Mouse (Mus musculus): ENCODE measurements at regions not wholly inside any gene's neighbourhood (a gene's known extent, or its start where the extent isn't known, plus 50 kb on each side); places are given as distances from the start of the nearest gene placed in this dataset.
"Not testable (repeated sequence)": the region's sequence is repeated elsewhere in the genome, so short reads cannot be mapped to it uniquely, and the experiment has no call there.

GRCm38 (mm10) chr5:97330074-97330473 lies 62.1 kb downstream of the Naa11 start:
- 0 out of 2 replicates have a peak, but pooled peaks have one; percentile 44 for ATAC-seq (ENCODE audit: poor library complexity, severe bottlenecking)

- ATAC-seq (ENCODE audit: poor library complexity, severe bottlenecking) = no peak
These were observed 66.3 kb downstream of the Naa11 start for GRCm38 (mm10) chr5:97325831-97326230.

- no peak for ATAC-seq (ENCODE audit: poor library complexity, severe bottlenecking)
These were observed 68.3 kb downstream of the Naa11 start for GRCm38 (mm10) chr5:97323873-97324272.

GRCm38 (mm10) chr5:97319816-97320487 lies 72.2 kb downstream of the Naa11 start:
- peak; percentile 99 for ATAC-seq (ENCODE audit: poor library complexity, severe bottlenecking)

GRCm38 (mm10) chr5:97306902-97307301 lies 85.3 kb downstream of the Naa11 start:
- no peak for ATAC-seq (ENCODE audit: poor library complexity, severe bottlenecking)

- no peak for ATAC-seq (ENCODE audit: poor library complexity, severe bottlenecking)
These were observed 87.3 kb downstream of the Naa11 start for GRCm38 (mm10) chr5:97304921-97305320.

GRCm38 (mm10) chr5:97301621-97302020 lies 90.6 kb downstream of the Naa11 start:
- no peak for ATAC-seq (ENCODE audit: poor library complexity, severe bottlenecking)

- no peak for ATAC-seq (ENCODE audit: poor library complexity, severe bottlenecking)
These were observed 91.3 kb downstream of the Naa11 start for GRCm38 (mm10) chr5:97300861-97301260.

- ATAC-seq (ENCODE audit: poor library complexity, severe bottlenecking) = no peak
These were observed 91.9 kb downstream of the Naa11 start for GRCm38 (mm10) chr5:97300114-97300840.

- no peak for ATAC-seq (ENCODE audit: poor library complexity, severe bottlenecking)
These were observed 92.5 kb downstream of the Naa11 start for GRCm38 (mm10) chr5:97299631-97300030.

- no peak for ATAC-seq (ENCODE audit: poor library complexity, severe bottlenecking)
These were observed 96.0 kb downstream of the Naa11 start for GRCm38 (mm10) chr5:97296213-97296612.

- ATAC-seq (ENCODE audit: poor library complexity, severe bottlenecking) = no peak
These were observed 102.0 kb downstream of the Naa11 start for GRCm38 (mm10) chr5:97290166-97290681.

GRCm38 (mm10) chr5:97289401-97290165 lies 102.6 kb downstream of the Naa11 start:
- no peak for ATAC-seq (ENCODE audit: poor library complexity, severe bottlenecking)

- ATAC-seq (ENCODE audit: poor library complexity, severe bottlenecking) = peak; percentile 33; the same call in 1 of the 2 replicates
These were observed 112.7 kb downstream of the Naa11 start for GRCm38 (mm10) chr5:97279455-97279854.

- no peak for ATAC-seq (ENCODE audit: poor library complexity, severe bottlenecking)
These were observed 114.2 kb downstream of the Naa11 start for GRCm38 (mm10) chr5:97277795-97278572.

GRCm38 (mm10) chr5:97276724-97277123 lies 115.5 kb downstream of the Naa11 start:
- ATAC-seq (ENCODE audit: poor library complexity, severe bottlenecking) = no peak

- not testable (repeated sequence) for ATAC-seq (ENCODE audit: poor library complexity, severe bottlenecking)
These were observed 127.5 kb downstream of the Naa11 start for GRCm38 (mm10) chr5:97264666-97265065.

- no peak for ATAC-seq (ENCODE audit: poor library complexity, severe bottlenecking)
These were observed 135.1 kb downstream of the Naa11 start for GRCm38 (mm10) chr5:97257106-97257505.

GRCm38 (mm10) chr5:97256445-97257060 lies 135.6 kb downstream of the Naa11 start:
- ATAC-seq (ENCODE audit: poor library complexity, severe bottlenecking) = no peak

- no peak for ATAC-seq (ENCODE audit: poor library complexity, severe bottlenecking)
These were observed 125.5 kb upstream of the Paqr3 start for GRCm38 (mm10) chr5:97236930-97237329.
